Mouse (Mus musculus) right cerebral cortex, postnatal 36 days (tissue): ENCODE data around the gene Itgal.
A peak's percentile ranks its signal among the peaks of the same experiment; 100 is the strongest.

Experiments
- DNase-seq, 2 experiments: peaks; one replicate each; pipeline ENCODE4 v3.0.0; 2022; ENCODE audit warnings: low spot score in 2 of 2, mixed read lengths in 1 of 2

Itgal gene

GRCm38 (mm10) chr7:127278311-127278710, 17.7 kb upstream of the Itgal start:
- no peak for DNase-seq

GRCm38 (mm10) chr7:127280092-127280491, 16.0 kb upstream of the Itgal start:
- DNase-seq = no peak

- no peak for DNase-seq
Measured at GRCm38 (mm10) chr7:127281114-127281513, 14.9 kb upstream of the Itgal start.

GRCm38 (mm10) chr7:127282190-127282589, 13.9 kb upstream of the Itgal start:
- DNase-seq = no peak

GRCm38 (mm10) chr7:127285154-127285553, 10.9 kb upstream of the Itgal start:
- no peak for DNase-seq

- no peak for DNase-seq
Measured at GRCm38 (mm10) chr7:127287940-127288339, 8.1 kb upstream of the Itgal start.

GRCm38 (mm10) chr7:127289306-127289705, 6.8 kb upstream of the Itgal start:
- no peak for DNase-seq

- no peak for DNase-seq
Measured at GRCm38 (mm10) chr7:127290142-127290541, 5.9 kb upstream of the Itgal start.

GRCm38 (mm10) chr7:127296786-127297555, 911 bp downstream of the Itgal start:
- DNase-seq = no peak

- no peak for DNase-seq
Measured at GRCm38 (mm10) chr7:127297586-127298193, 1.6 kb downstream of the Itgal start.

GRCm38 (mm10) chr7:127308431-127308830, 12.4 kb downstream of the Itgal start:
- DNase-seq = no peak

- DNase-seq = peak; percentile 30 to 50
Measured at GRCm38 (mm10) chr7:127308887-127309286, 12.8 kb downstream of the Itgal start.

- no peak for DNase-seq
Measured at GRCm38 (mm10) chr7:127309951-127310350, 13.9 kb downstream of the Itgal start.

GRCm38 (mm10) chr7:127313912-127314311, 17.9 kb downstream of the Itgal start:
- no peak for DNase-seq

- DNase-seq = peak in 1 of 2 experiments; percentile 35
Measured at GRCm38 (mm10) chr7:127321106-127321505, 25.0 kb downstream of the Itgal start.

- DNase-seq = no peak
Measured at GRCm38 (mm10) chr7:127322085-127322484, 26.0 kb downstream of the Itgal start.

GRCm38 (mm10) chr7:127324944-127325343, 28.9 kb downstream of the Itgal start:
- no peak for DNase-seq

- no peak for DNase-seq
Measured at GRCm38 (mm10) chr7:127325550-127325949, 29.5 kb downstream of the Itgal start.

- peak in 1 of 2 experiments; percentile 16 for DNase-seq
Measured at GRCm38 (mm10) chr7:127326685-127327084, 30.6 kb downstream of the Itgal start.

- no peak for DNase-seq
Measured at GRCm38 (mm10) chr7:127333240-127333639, 37.2 kb downstream of the Itgal start.

GRCm38 (mm10) chr7:127335604-127336003, 39.5 kb downstream of the Itgal start:
- no peak for DNase-seq

- no peak for DNase-seq
Measured at GRCm38 (mm10) chr7:127337636-127338035, 41.6 kb downstream of the Itgal start.

GRCm38 (mm10) chr7:127341356-127341755, 45.3 kb downstream of the Itgal start:
- DNase-seq = no peak
